Mouse (Mus musculus): ENCODE measurements at regions not wholly inside any gene's neighbourhood (a gene's known extent, or its start where the extent isn't known, plus 50 kb on each side); places are given as distances from the start of the nearest gene placed in this dataset.
A peak's percentile ranks its signal among the peaks of the same experiment; 100 is the strongest.

DNA sequence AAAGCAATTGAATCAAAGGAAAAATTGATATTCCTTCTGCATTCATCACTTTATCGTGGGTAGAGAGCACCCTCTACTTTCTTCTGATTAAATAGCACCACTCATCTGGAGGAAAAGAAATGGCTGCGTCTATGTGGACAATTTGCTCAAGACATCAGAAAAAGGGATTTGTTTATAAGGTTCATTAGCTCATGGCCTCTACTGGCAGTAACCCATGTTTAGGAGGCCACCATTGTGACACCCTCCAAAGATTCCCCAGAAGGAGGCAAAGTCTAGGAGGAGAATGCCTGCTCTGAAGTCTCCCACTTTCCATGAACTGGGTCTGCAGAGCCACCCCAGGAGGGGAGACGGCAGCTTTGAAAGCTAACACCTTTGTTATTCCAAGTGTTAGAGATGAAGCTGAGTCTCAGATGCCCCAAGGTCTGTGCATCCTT, 147.2 kb upstream of the Plscr5 start:
- 8% methylated on average over 3 of the region's 3 CpGs for WGBS
- Histone ChIP-seq H3K27me3 (ENCODE audit: control insufficient read depth, insufficient read depth, low read length) (no peaks in the 10 kb centered on the region), H3K4me1 (ENCODE audit: control insufficient read depth, insufficient read depth, low read length) (peaks cover 14% of the 10 kb centered on the region; the same call in 1 of the 2 replicates), H3K4me3 (replicated peaks; ENCODE audit: insufficient read depth, low read depth, low read length) (no peak overlapping the region), H3K27ac (ENCODE audit: insufficient read depth, low read length) (peak overlapping the region; percentile 74)
- TF ChIP-seq CTCF (IDR thresholded peaks at IDR 0.05; ENCODE audit: borderline replicate concordance, insufficient read depth, low read depth, low read length) (peak; percentile 31; the same call in 1 of the 2 replicates), POLR2A (IDR thresholded peaks at IDR 0.05; ENCODE audit: borderline replicate concordance, insufficient read depth, low read length) (no peak)
- DNase-seq, result peak; percentile 60 to 66

DNA sequence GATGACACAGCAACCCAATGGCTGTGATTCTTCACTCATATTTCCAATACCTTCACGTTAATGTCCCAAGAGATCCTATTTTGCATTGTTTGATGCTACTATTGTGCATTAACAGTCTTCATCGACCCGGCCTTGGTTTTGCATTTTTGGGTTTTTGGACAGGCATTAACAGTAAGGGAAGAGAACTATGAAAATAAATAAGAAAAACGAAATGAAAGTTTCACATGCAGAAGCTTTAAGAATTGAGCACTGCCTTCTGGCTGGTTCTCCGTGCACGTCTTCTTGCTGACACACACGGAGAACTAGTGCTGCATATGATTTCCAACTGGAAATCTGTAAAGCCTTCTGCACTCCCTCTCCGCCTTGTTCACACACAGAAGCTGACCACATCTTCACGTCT, 148.6 kb upstream of the Plscr5 start:
- Histone ChIP-seq H3K4me3 (replicated peaks; ENCODE audit: insufficient read depth, low read depth, low read length) (no peak overlapping the region), H3K27me3 (ENCODE audit: control insufficient read depth, insufficient read depth, low read length) (no peaks in the 10 kb centered on the region), H3K27ac (ENCODE audit: insufficient read depth, low read length) (peak overlapping the region; percentile 90; the same call in 1 of the 2 replicates), H3K4me1 (ENCODE audit: control insufficient read depth, insufficient read depth, low read length) (peaks cover 14% of the 10 kb centered on the region; the same call in 1 of the 2 replicates)
- DNase-seq, result peak; percentile 39 to 47
- TF ChIP-seq POLR2A (IDR thresholded peaks at IDR 0.05; ENCODE audit: borderline replicate concordance, insufficient read depth, low read length) (peak; percentile 25; the same call in 1 of the 2 replicates), CTCF (IDR thresholded peaks at IDR 0.05; ENCODE audit: borderline replicate concordance, insufficient read depth, low read depth, low read length) (no peak)
- 18% methylated on average over 9 of the region's 9 CpGs for WGBS

DNA sequence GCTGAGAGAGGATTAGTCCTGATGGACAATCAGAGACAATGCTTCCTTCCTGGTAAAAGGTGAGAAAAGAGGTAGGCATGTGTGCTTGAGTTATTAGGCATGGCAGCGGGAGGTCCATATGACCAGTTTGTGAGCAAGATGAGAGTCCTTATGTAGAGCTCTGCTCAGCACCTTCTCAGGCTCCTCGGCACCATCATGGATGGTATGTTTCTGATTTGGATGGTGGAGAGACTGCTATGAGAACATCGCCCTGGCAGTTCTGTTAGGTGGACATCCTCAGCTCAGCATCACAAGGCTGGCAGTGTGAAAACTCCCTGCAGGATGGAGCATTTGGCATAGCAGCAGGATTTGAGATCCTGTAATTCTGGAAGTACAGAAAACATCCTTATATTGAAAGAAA, 176.2 kb upstream of the Plscr5 start:
- 13% methylated on average over 3 of the region's 3 CpGs for WGBS
- H3K27ac ChIP-seq (ENCODE audit: insufficient read depth, low read length), result peak overlapping the region; percentile 52
- TF ChIP-seq CTCF (IDR thresholded peaks at IDR 0.05; ENCODE audit: borderline replicate concordance, insufficient read depth, low read depth, low read length) (no peak), POLR2A (IDR thresholded peaks at IDR 0.05; ENCODE audit: borderline replicate concordance, insufficient read depth, low read length) (peak; percentile 55; the same call in 1 of the 2 replicates)
- H3K27me3 ChIP-seq (ENCODE audit: control insufficient read depth, insufficient read depth, low read length), result no peaks in the 10 kb centered on the region
- peak; percentile 87 to 97 for DNase-seq
- H3K4me1 ChIP-seq (ENCODE audit: control insufficient read depth, insufficient read depth, low read length), result peaks cover 18% of the 10 kb centered on the region; the same call in 1 of the 2 replicates
- no peak overlapping the region for H3K4me3 ChIP-seq (replicated peaks; ENCODE audit: insufficient read depth, low read depth, low read length)

DNA sequence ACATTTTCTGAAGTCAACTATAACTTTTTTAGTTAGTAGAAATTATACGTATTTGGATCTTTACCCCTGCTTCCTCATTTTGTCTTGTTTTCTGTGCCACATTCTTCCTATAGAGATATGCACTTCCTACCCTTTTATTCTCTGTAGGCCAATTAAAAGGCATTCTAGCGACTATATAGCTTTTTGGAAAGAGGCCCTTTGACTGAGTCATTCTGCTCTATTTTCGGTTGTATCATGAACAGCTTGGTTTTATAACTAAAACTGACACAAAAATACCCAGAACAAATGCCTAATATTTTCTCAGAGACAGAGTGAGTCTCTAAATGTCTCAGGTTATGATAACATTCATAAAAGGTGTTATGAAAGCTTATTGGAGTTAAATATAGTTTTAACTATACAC, 176.8 kb upstream of the Plscr5 start:
- Histone ChIP-seq H3K4me3 (replicated peaks; ENCODE audit: insufficient read depth, low read depth, low read length) (no peak overlapping the region), H3K27me3 (ENCODE audit: control insufficient read depth, insufficient read depth, low read length) (no peaks in the 10 kb centered on the region), H3K27ac (ENCODE audit: insufficient read depth, low read length) (no peak overlapping the region), H3K4me1 (ENCODE audit: control insufficient read depth, insufficient read depth, low read length) (peaks cover 18% of the 10 kb centered on the region; the same call in 1 of the 2 replicates)
- TF ChIP-seq POLR2A (IDR thresholded peaks at IDR 0.05; ENCODE audit: borderline replicate concordance, insufficient read depth, low read length), result no peak
- no peak for TF ChIP-seq CTCF (IDR thresholded peaks at IDR 0.05; ENCODE audit: borderline replicate concordance, insufficient read depth, low read depth, low read length)
- WGBS, result 7% methylated on average over 3 of the region's 3 CpGs
- peak in 1 of 2 experiments; percentile 88 for DNase-seq

DNA sequence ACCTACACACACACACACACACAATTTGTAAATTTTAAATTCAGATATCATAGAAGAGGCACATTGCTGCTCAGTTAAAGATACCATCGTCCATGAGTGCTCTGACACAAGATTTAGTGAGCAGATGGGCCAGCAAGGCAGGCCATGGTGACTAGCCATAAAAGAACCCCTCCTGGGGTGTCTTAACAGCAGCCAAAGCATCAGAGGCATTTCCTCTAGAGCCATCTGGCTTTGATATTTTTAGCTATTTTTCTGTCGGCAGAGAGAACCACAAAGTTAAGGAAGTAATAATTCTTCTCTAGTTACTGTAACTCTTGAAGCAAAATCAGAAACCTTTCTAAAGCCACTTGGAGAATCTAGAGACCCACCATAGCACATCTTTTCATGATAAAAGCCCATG, 204.5 kb upstream of the Plscr5 start:
- WGBS, result 4% methylated on average over 2 of the region's 2 CpGs
- Histone ChIP-seq H3K4me1 (ENCODE audit: control insufficient read depth, insufficient read depth, low read length) (peaks cover 10% of the 10 kb centered on the region; the same call in 1 of the 2 replicates), H3K27ac (ENCODE audit: insufficient read depth, low read length) (no peak overlapping the region; the same call in 1 of the 2 replicates), H3K27me3 (ENCODE audit: control insufficient read depth, insufficient read depth, low read length) (no peaks in the 10 kb centered on the region), H3K4me3 (replicated peaks; ENCODE audit: insufficient read depth, low read depth, low read length) (no peak overlapping the region)
- peak; percentile 27; the same call in 1 of the 2 replicates for TF ChIP-seq POLR2A (IDR thresholded peaks at IDR 0.05; ENCODE audit: borderline replicate concordance, insufficient read depth, low read length)
- no peak for TF ChIP-seq CTCF (IDR thresholded peaks at IDR 0.05; ENCODE audit: borderline replicate concordance, insufficient read depth, low read depth, low read length)
- DNase-seq, result peak; percentile 75 to 95

DNA sequence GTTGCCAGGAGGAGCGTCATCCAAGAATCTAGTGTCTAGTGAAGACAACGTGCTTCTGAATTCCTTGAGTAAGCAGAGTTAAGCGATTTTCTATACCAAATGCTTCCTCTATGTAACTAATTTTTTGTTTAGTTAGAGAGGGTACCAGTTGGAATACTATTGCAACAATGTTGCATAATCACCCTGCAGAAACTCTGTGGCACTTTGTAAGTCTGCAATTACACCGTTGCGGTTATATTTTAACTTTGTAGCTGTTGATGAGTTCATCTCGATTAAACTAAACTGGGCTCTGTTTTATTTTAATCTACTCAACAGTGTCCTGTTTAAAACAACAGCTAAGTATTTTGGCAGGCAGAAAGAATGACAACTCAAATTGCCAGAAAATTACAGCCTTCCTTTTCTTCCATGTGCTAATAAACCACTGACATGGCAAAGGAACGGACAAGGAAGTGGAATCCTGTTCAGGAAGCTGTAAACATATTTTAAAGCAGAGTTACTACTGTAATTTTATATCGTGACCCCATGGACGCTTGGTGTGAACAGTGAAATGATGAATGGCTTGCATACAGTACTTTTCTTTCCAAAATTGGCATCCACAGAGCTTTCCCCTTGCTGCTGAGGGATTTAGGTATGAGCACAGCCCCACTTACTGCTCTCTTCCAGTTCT, 210.6 kb upstream of the Plscr5 start:
- no peak for DNase-seq
- TF ChIP-seq CTCF (IDR thresholded peaks at IDR 0.05; ENCODE audit: borderline replicate concordance, insufficient read depth, low read depth, low read length), result no peak
- no peak for TF ChIP-seq POLR2A (IDR thresholded peaks at IDR 0.05; ENCODE audit: borderline replicate concordance, insufficient read depth, low read length)
- Histone ChIP-seq H3K4me3 (replicated peaks; ENCODE audit: insufficient read depth, low read depth, low read length) (no peak overlapping the region), H3K27me3 (ENCODE audit: control insufficient read depth, insufficient read depth, low read length) (no peaks in the 10 kb centered on the region), H3K27ac (ENCODE audit: insufficient read depth, low read length) (no peak overlapping the region), H3K4me1 (ENCODE audit: control insufficient read depth, insufficient read depth, low read length) (peaks cover 2% of the 10 kb centered on the region; the same call in 1 of the 2 replicates)
- 69% methylated on average over 9 of the region's 9 CpGs for WGBS

DNA sequence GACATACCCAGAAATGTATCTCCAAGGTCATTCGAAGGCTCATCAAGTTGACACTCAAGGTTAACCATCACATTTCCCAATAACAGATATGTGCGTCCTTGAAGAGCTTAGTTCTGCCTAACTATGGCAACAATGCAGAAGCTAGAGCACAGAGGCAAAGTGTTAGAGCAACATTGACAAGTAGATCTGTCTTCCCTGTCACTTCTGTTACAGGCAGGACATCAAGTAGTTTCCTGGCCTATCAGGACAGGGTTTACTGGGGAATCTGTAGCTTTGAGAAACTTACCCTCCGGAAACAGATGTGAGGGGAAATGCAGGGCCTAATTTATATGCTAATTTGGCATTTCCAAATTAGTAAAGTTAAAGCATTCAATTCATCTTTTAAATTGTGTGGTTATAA, 211.2 kb upstream of the Plscr5 start:
- Histone ChIP-seq H3K27me3 (ENCODE audit: control insufficient read depth, insufficient read depth, low read length) (no peaks in the 10 kb centered on the region), H3K4me3 (replicated peaks; ENCODE audit: insufficient read depth, low read depth, low read length) (no peak overlapping the region), H3K27ac (ENCODE audit: insufficient read depth, low read length) (no peak overlapping the region), H3K4me1 (ENCODE audit: control insufficient read depth, insufficient read depth, low read length) (peaks cover 2% of the 10 kb centered on the region; the same call in 1 of the 2 replicates)
- no peak for DNase-seq
- WGBS, result 95% methylated on average over 3 of the region's 3 CpGs
- TF ChIP-seq POLR2A (IDR thresholded peaks at IDR 0.05; ENCODE audit: borderline replicate concordance, insufficient read depth, low read length), result no peak

DNA sequence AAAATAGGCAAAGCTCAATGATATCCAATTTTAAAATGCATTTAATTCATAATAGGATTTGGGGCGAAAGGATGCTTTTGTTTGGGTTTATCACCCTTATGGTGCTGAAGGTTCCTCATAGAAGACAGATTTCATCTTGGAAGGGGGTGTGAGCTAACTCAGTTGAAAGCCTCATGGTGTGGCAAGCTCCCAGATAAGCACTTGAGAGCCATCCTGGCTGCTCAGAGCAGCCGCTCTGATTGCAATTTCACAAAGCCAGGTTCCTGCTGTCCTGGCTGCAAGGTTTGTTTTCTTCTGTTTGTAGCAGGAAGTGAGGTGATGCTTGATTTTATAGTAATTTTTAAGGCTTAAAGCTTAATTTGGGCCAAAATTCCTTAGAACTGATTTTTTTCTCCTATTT, 228.7 kb upstream of the Plscr5 start:
- 14% methylated on average over 2 of the region's 2 CpGs for WGBS

More for the DNA sequence above, 228.7 kb upstream of the Plscr5 start:
- Histone ChIP-seq H3K27me3 (ENCODE audit: control insufficient read depth, insufficient read depth, low read length) (no peaks in the 10 kb centered on the region), H3K4me1 (ENCODE audit: control insufficient read depth, insufficient read depth, low read length) (peaks cover 9% of the 10 kb centered on the region; the same call in 1 of the 2 replicates), H3K4me3 (replicated peaks; ENCODE audit: insufficient read depth, low read depth, low read length) (no peak overlapping the region), H3K27ac (ENCODE audit: insufficient read depth, low read length) (peak overlapping the region; percentile 82; the same call in 1 of the 2 replicates)
- peak; percentile 81 to 94 for DNase-seq
- TF ChIP-seq CTCF (IDR thresholded peaks at IDR 0.05; ENCODE audit: borderline replicate concordance, insufficient read depth, low read depth, low read length) (no peak), POLR2A (IDR thresholded peaks at IDR 0.05; ENCODE audit: borderline replicate concordance, insufficient read depth, low read length) (peak; percentile 38; the same call in 1 of the 2 replicates)
